Mouse (Mus musculus): ENCODE results near the gene Pex11b. TPM values are rescaled to one million over a fixed set of nuclear protein-coding genes. Genes with fewer than 3 reads are reported as not detected.
"Not testable (repeated sequence)": the region's sequence is repeated elsewhere in the genome, so short reads cannot be mapped to it uniquely, and the experiment has no call there.

Pex11b gene
- total RNA-seq, 2 experiments from 2014 or later, result 40.4 to 58.4 TPM

DNA sequence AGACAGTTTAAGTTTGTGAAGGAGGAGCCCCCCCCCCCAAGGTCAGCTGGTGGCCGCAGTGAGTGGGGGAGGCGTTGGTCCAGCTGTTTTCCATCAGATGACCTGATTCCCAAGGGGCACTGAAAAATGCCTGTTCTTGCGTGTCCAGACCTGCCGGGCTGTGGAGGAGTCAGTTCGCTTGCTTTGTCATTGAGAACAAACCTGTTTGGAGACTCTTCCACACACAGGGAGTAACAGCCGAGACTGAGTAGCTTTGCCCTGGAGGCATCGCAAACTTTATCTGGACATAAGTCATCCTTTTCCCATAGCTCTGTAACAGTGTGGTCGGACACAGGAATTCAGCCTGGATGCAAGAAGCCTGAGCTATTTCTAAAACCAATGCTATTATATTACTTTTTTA lies 39.3 kb downstream of the Pex11b start:
- no peak for DNase-seq

DNA sequence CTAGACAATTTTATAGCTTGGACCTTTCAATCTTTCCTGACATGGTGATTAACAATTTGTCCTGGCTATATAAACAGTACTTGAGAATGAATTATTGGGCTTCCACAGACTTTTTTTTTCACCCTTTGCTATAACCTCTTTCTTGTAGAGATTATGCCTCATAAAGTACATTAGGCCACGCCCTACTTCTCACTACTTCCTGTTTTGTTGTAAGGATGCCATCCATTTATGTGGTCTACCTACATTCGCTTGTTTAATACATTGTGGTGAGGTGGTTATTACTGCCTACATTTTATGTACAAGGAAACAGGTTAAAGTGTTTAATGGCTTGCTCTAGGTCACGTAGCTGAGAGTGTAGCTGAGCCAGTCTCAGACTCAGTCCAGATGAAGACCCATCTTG lies 40.0 kb downstream of the Pex11b start:
- no peak for DNase-seq

- no peak for DNase-seq
Observed at GRCm38 (mm10) chr3:96675690-96676089, 40.5 kb downstream of the Pex11b start.

GRCm38 (mm10) chr3:96678456-96678855 lies 43.3 kb downstream of the Pex11b start:
- no peak for DNase-seq

- DNase-seq, result peak; percentile 74 to 79
Observed at GRCm38 (mm10) chr3:96679159-96679674, 44.0 kb downstream of the Pex11b start.

DNA sequence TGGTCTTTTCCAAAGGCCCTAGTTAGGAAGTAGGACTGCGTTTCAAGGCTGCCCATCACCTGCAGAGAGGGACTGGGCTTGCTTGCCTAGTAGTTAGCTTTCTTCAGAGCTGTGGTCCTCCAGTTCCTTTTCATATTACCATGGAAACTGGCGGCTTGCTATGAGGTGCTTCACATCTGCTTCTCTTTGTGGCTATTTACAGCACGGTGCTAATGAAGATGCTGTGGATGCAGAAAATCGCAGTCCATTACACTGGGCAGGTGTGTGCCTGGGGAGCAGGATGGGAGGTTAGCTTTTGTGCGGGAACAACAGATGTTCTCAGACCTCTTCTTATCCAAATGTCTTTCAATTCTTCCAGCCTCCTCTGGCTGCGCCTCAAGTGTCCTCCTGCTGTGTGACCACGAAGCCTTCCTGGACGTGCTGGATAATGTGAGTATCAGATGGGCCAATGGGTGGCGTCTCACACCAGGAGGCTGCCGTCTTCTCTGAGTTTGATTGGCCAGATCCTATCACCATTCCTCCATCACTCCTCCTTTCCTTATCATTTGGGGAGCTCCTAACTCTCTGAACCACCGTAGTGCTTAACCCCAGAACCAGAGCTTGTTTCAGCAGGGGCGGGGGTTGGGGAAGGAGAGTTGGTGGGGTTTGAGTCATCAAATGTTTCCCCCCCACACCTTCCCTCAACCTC lies 45.2 kb downstream of the Pex11b start:
- DNase-seq, result no peak

GRCm38 (mm10) chr3:96683496-96683895 lies 48.3 kb downstream of the Pex11b start:
- DNase-seq, result no peak

GRCm38 (mm10) chr3:96684151-96684821 lies 49.1 kb downstream of the Pex11b start:
- DNase-seq, result peak; percentile 48 to 75

DNA sequence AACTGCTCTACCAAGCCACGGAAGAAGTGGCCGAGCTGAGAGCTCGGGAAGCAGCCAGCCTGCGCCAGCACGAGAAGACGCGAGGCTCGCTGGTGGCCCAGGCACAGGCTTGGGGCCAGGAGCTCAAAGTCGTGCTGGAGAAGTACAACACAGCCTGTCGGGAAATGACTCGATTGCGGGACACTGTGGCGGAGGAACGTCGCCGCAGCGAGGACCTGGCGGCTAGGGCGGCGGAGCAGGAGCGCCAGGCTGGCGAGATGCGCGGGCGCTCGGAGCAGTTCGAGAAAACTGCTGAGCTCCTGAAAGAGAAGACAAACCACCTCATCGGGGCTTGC lies 49.6 kb downstream of the Pex11b start:
- peak; percentile 21 to 25 for DNase-seq

- not testable (repeated sequence) for DNase-seq
Observed at GRCm38 (mm10) chr3:96686057-96686456, 50.9 kb downstream of the Pex11b start.

DNA sequence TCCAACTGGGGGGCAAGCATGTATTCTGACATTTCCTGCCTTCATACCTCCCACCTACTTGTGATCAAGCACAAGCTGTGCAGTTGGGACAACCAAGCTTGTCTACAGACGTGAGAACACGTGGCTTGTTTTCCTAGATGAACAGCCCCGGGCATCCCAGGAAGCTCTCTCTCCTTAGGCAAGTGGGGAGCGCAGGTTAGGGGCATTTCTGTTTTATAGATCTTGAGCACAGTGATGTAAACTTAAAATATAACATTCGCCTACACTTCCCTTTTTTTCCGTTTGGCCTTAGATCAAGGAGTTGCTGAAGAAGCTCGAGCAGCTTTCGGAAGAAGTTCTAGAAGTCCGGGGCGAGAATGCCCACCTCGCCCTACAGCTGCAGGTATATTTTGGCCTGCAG lies 53.7 kb downstream of the Pex11b start:
- DNase-seq, result no peak

- DNase-seq, result no peak
Observed at GRCm38 (mm10) chr3:96690298-96690697, 55.1 kb downstream of the Pex11b start.

DNA sequence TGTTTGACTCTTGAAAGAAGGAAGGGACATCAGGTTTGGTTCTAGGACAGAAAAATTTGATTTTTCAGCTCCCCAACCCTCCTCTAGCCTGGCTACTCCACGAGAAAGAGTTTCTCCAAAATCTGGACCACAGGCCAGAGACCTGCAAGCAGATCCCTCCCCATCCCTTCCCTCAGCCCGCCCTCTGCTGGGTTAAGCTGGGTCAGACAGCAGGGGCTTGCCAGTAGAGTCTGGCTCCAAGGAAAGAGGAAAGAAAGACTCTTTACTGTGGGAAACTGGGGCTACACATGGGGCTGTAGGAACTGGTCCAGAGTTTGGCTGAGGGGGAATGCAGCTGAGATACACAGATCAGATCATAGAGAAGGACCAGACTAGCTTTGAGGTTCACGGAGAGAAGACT lies 57.3 kb downstream of the Pex11b start:
- DNase-seq, result peak in 1 of 2 experiments; percentile 29

DNA sequence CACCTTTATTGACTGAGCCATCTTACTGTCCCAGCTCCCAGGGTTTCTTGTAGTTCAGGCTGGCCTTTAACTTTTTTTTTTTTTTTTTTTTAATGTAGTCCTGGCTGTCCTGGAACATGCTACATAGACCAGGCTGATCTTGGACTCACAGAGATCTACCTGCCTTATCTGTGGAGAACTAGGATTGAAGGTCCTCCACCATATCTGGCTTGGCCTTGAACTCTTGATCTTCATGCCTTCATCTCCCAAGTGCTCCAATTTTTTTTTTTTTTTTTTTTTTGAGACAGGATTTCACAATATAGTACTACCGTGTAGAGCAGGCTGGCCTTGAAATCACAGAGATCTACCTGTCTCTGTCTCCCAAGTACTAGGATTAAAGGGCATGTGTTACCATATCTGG lies 58.4 kb downstream of the Pex11b start:
- DNase-seq, result no peak

Other genes starting within 250 kb of the Pex11b start
- not detected for gene BC107364, start 183.1 kb upstream of the Pex11b start, total RNA-seq (2021)
- not detected for gene Hfe2, start 110.2 kb upstream of the Pex11b start, total RNA-seq (2021)
- 100 to 1,000 TPM; 515 to 572 TPM for gene Txnip, start 77.4 kb upstream of the Pex11b start, total RNA-seq (2021)
- not detected for gene Gm16253, start 58.4 kb upstream of the Pex11b start, total RNA-seq (2021)
- gene Polr3gl, start 41.2 kb upstream of the Pex11b start, total RNA-seq (2021), result 10 to 100 TPM; 29.4 to 33.3 TPM
- gene Ankrd34a, start 38.7 kb upstream of the Pex11b start, total RNA-seq (2021), result 1 to 10 TPM in 1 of 2 experiments, under 1 TPM in 1; 0.95 to 1.0 TPM
- gene Lix1l, start 34.2 kb upstream of the Pex11b start, total RNA-seq (2021), result 10 to 100 TPM; 29.3 to 52.1 TPM
- gene Rbm8a, start 5.4 kb upstream of the Pex11b start, total RNA-seq (2021), result 10 to 100 TPM; 68.3 to 73.5 TPM
- gene Gm42957, start 98 bp downstream of the Pex11b start, total RNA-seq (2021), result under 1 TPM; 0.33 to 0.46 TPM
- 1 to 10 TPM; 1.3 to 2.3 TPM for gene Itga10, start 10.2 kb downstream of the Pex11b start, total RNA-seq (2021)
- 1 to 10 TPM; 1.3 to 3.9 TPM for gene Ankrd35, start 34.8 kb downstream of the Pex11b start, total RNA-seq (2021)
- 10 to 100 TPM; 24.2 to 24.4 TPM for gene Pias3, start 61.0 kb downstream of the Pex11b start, total RNA-seq (2021)
- under 1 TPM; 0.49 to 0.66 TPM for gene Nudt17, start 73.2 kb downstream of the Pex11b start, total RNA-seq (2021)
- 10 to 100 TPM; 24.4 to 32.0 TPM for gene Polr3c, start 92.3 kb downstream of the Pex11b start, total RNA-seq (2021)
- 10 to 100 TPM; 37.4 to 43.1 TPM for gene Rnf115, start 92.3 kb downstream of the Pex11b start, total RNA-seq (2021)
- not detected for gene Pdzk1, start 193.9 kb downstream of the Pex11b start, total RNA-seq (2021)
- gene Cd160, start 194.0 kb downstream of the Pex11b start, total RNA-seq (2021), result under 1 TPM in 1 of 2 experiments, not detected in 1; 0.16 TPM